Mouse (Mus musculus) bone marrow, adult 2 months (tissue): Measurements from ENCODE around the gene Rmdn2.

Source experiments
- CTCF ChIP-seq: fragments of 200-500 bp; IDR thresholded peaks from 2 replicates; pipeline ENCODE4 v1.5.1; 2011; ENCODE audit warnings: low read length, control low read depth; ENCODE audit not compliant: control insufficient read depth, insufficient read depth
- POLR2A ChIP-seq: fragments of 200-500 bp; IDR thresholded peaks from 2 replicates; pipeline ENCODE4 v1.6.1; 2011; ENCODE audit warnings: low read depth, mild to moderate bottlenecking, control low read depth, low read length, borderline replicate concordance; ENCODE audit not compliant: control insufficient read depth

DNA sequence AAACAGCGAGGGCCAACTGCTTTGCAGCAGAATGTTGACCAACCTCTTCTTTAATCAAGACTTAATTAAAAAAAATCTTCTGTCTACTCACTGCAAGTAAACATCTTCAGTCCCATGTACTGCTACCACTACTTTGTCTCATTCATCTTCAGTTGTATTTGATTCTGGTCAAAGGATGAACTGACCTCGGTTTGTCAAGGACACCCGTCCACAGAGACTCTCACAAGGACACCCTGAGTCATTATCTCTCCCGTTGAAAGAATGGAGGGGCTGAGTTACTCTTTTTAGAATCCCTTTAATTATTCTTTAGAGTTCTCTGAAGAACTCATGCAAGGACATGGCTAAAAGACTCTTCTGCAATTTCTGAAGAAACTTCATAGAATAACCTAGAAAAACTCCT, at the start of gene Rmdn2:
- TF ChIP-seq POLR2A, result no peak
- TF ChIP-seq CTCF, result no peak
